Mouse (Mus musculus) small intestine, adult 2 months (tissue): ENCODE measurements around the gene Rhobtb3. TPM values are rescaled to one million over a fixed set of nuclear protein-coding genes. Genes with fewer than 3 reads are reported as not detected.
"Not testable (repeated sequence)": the region's sequence is repeated elsewhere in the genome, so short reads cannot be mapped to it uniquely, and the experiment has no call there.

Experiments used
- H3K27ac ChIP-seq: fragments of 200-500 bp; 2 replicates; pipeline ENCODE4 v1.5.1; 2012; ENCODE audit warnings: low read depth, low read length, control low read depth, inconsistent platforms; ENCODE audit not compliant: insufficient read depth
- H3K27me3 ChIP-seq: fragments of 200-500 bp; 2 replicates; pipeline ENCODE4 v1.6.1; 2012; ENCODE audit warnings: mild to moderate bottlenecking, moderate library complexity, low read length, inconsistent platforms; ENCODE audit not compliant: control insufficient read depth, insufficient read depth
- H3K36me3 ChIP-seq: fragments of 200-500 bp; 2 replicates; pipeline ENCODE4 v1.6.1; 2012; ENCODE audit warnings: mild to moderate bottlenecking, low read length, control low read depth, inconsistent platforms; ENCODE audit not compliant: control insufficient read depth, insufficient read depth
- H3K4me1 ChIP-seq: fragments of 200-500 bp; 2 replicates; pipeline ENCODE4 v1.6.1; 2012; ENCODE audit warnings: low read length, inconsistent platforms, mixed read lengths; ENCODE audit not compliant: control insufficient read depth, insufficient read depth, insufficient read length
- H3K4me3 ChIP-seq: fragments of 200-500 bp; 2 replicates; pipeline ENCODE4 v1.5.1; 2012; ENCODE audit warnings: low read depth, mild to moderate bottlenecking, control low read depth, inconsistent platforms, low read length, moderate library complexity
- CTCF ChIP-seq: fragments of 200-500 bp; IDR thresholded peaks from 2 replicates; pipeline ENCODE4 v1.5.1; 2012; ENCODE audit warnings: low read depth, mild to moderate bottlenecking, control low read depth, inconsistent platforms, low read length, moderate library complexity, mixed read lengths; ENCODE audit not compliant: insufficient replicate concordance, insufficient read length; ENCODE audit errors: extremely low read depth
- POLR2A ChIP-seq: fragments of 200-500 bp; IDR thresholded peaks from 2 replicates; pipeline ENCODE4 v1.6.1; 2012; ENCODE audit warnings: low read depth, mild to moderate bottlenecking, control low read depth, inconsistent platforms, low read length, moderate library complexity
- WGBS: fragments of 180-500 bp; shearing (Covaris S2); methylation state at CpG from one replicate; pipeline ENCODE4 v1.1.7; 2018; 5-methylcytosine and 5-hydroxymethylcytosine counted together
- polyA plus RNA-seq: library from polyadenylated mRNA; depleted of rRNA; stranded (reverse); fragments of >200 nt; gene quantifications from 2 replicates; pipeline ENCODE4 v1.2.3, GENCODE M21; 2012

The Rhobtb3 gene
- polyA plus RNA-seq, 1 experiment = 3.9 TPM

DNA sequence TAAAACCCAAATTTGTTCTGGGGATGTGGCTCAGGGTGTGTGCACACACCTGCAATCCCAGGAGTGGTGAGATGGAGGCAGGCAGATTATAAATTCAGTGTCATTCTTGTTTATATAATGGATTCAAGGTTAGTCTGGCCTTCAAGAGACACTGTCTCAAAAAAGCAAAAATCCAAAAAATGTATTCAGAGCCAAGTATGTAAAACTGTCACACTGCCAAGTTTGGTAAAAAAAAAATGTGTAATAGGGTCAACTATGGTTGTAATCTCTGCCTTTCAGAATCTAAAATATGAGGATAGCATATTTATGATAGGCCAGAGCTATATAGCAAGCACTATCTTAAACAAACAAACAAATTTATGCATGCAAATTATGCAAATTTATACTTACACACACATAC, 15.8 kb downstream of the Rhobtb3 start:
- no peaks in the 10 kb centered on the region for H3K27me3 ChIP-seq
- H3K36me3 ChIP-seq = no peaks in the 10 kb centered on the region; the same call in 1 of the 2 replicates
- H3K27ac ChIP-seq = no peak overlapping the region
- H3K4me3 ChIP-seq = no peak overlapping the region
- no peaks in the 10 kb centered on the region for H3K4me1 ChIP-seq
- TF ChIP-seq POLR2A (no peak), CTCF (no peak)

DNA sequence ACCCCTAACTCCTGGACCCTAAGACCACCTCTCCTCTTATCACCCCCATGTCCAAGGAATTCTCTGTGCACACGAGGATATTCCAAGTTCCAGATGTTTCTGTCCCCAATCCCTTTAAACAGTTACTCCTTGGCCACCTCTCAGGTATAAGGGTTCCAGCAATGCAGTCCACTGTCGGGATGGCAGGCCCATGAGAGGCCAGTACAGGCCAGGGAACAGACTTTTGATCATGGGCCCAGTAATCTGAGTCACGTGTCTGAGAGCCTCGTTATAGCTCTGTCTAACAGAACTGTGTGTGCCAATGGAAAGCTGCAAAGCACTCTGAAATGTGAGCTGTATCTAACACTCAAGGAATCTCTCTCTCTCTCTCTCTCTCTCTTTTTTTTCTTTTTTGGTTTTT, 29.6 kb downstream of the Rhobtb3 start:
- Histone ChIP-seq H3K36me3 (peaks cover 2% of the 10 kb centered on the region; the same call in 1 of the 2 replicates), H3K27ac (no peak overlapping the region), H3K4me1 (no peaks in the 10 kb centered on the region), H3K4me3 (no peak overlapping the region), H3K27me3 (no peaks in the 10 kb centered on the region)
- TF ChIP-seq POLR2A (no peak), CTCF (no peak)
- WGBS = 68% methylated on average over 4 of the region's 4 CpGs

DNA sequence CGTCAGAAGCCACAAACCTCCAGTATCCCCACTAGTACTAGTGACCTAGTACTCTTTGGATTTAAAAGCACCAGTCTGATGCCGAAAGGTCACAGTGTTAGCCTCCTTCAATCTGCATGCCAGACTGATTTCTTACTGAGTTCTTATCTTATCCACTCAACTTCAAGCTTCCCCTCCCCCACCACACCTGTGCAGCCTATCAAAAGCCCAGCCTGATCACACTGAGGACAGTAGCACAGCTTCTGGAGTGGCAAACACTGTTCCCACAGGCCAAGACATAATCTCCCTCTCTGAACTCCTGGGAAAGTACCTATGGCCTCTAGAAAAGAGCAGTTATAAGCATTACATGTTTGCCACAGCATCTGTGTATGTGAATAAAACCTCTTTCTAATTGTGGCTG, 35.5 kb downstream of the Rhobtb3 start:
- Histone ChIP-seq H3K27me3 (no peaks in the 10 kb centered on the region), H3K36me3 (no peaks in the 10 kb centered on the region; the same call in 1 of the 2 replicates), H3K4me1 (no peaks in the 10 kb centered on the region), H3K27ac (no peak overlapping the region), H3K4me3 (no peak overlapping the region)
- 65% methylated on average over 2 of the region's 2 CpGs for WGBS
- TF ChIP-seq CTCF (no peak), POLR2A (no peak)

DNA sequence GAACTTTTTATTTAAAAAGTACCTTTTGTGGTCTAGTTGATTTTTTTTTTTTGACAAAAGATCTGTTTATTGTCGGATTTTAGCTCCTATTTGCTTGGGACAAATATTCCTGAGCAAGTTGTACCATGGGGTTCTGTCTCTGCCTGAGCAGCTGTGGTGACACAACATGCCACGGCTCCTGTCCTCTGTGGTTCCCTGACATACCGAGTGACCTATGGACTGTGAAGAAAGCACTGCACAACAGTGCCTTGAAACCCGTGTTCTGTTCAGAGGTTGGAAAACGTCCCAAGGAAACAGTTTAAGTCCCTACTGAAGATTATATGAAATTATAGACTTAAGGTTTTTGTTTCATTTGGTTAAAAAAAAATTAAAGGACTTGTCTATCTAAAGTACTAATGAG, 36.6 kb downstream of the Rhobtb3 start:
- Histone ChIP-seq H3K27me3 (no peaks in the 10 kb centered on the region), H3K36me3 (no peaks in the 10 kb centered on the region), H3K27ac (no peak overlapping the region), H3K4me1 (no peaks in the 10 kb centered on the region), H3K4me3 (no peak overlapping the region)
- WGBS = 46% methylated on average over 5 of the region's 5 CpGs
- TF ChIP-seq CTCF (no peak), POLR2A (no peak)

DNA sequence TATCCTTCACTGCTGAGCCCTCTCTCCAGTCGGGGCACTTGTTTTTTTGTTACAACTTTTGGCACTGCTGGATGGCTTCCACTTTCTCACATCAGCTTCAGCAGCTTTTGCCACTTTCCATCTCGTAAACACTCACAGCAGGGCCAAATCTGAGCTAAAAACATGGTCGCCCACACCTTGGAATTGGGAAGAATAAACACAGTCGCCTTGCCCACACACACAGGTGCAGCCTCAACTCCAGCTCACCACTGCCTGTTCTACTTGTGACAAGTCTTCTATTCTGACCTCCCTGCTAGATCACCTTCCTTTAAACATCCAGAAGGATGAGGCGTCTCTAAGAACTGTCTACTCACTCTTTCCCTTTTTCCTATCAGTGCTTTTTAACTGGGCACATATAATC, 39.1 kb downstream of the Rhobtb3 start:
- Histone ChIP-seq H3K27ac (no peak overlapping the region), H3K27me3 (no peaks in the 10 kb centered on the region), H3K36me3 (no peaks in the 10 kb centered on the region), H3K4me3 (no peak overlapping the region), H3K4me1 (no peaks in the 10 kb centered on the region)
- no peak for TF ChIP-seq POLR2A
- no peak for TF ChIP-seq CTCF
- WGBS = 88% methylated on average over 5 of the region's 5 CpGs

DNA sequence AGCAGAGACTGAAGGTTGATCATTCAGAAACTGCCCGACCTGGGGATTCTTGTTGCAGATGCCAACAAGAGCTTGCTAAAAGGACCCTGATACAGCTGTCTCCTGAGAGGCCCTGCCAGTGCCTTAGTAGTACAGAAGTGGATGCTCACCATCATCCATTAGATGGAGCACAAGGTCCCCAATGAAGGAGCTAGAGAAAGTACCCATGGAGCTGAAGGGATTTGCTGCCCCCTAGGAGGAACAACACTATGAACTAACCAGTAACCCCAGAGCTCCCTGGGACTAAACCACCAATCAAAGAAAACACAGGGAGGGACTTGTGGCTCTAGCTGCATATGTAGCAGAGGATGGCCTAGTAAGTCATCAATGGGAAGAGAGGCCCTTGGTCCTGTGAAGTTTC, 42.8 kb downstream of the Rhobtb3 start:
- WGBS = 93% methylated on average over 1 of the region's 1 CpGs

DNA sequence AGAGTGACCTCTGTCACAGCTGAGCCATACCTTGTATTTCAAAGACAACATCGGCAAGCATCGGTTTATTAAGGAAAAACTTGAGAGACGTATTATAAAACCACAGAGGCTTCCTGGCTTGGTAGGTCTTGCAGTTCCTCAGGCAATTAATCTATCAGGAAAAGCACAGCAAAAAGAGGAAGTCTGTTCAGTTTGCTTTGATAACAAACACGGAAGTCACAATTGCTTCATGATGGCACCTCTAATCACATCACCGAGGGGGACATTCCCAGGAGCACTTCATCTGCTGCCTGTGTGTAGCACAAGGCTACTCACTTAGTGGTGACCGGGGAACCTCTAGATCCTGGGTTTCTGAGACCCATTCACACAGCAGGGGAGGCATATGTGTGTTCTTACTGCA, 50.8 kb downstream of the Rhobtb3 start:
- Histone ChIP-seq H3K4me3 (no peak overlapping the region), H3K27me3 (no peaks in the 10 kb centered on the region), H3K36me3 (no peaks in the 10 kb centered on the region), H3K27ac (no peak overlapping the region), H3K4me1 (no peaks in the 10 kb centered on the region)
- WGBS = 60% methylated on average over 6 of the region's 6 CpGs
- TF ChIP-seq POLR2A = no peak
- TF ChIP-seq CTCF = no peak

More for the DNA sequence above, 42.8 kb downstream of the Rhobtb3 start:
- not testable (repeated sequence) for H3K27me3 ChIP-seq, H3K4me1 ChIP-seq, H3K4me3 ChIP-seq, H3K27ac ChIP-seq, H3K36me3 ChIP-seq

DNA sequence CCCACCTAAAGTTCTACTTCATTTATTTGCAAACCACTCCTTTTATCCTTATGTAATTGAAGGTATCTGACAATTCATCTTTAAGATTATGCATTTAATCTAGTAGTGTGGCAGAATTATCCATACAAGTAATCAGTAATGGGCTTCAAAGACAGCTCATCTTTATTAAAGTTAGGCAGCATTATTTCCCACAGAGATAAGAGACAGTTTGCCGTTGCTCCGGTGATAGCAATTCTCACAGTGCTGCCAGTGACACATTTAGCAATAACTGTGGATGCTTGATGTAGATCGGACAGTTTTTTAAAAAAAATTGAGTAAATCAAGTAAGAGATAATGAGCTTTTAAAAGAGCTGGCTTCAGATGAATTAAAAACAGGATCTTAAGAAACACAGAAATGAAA, 51.4 kb downstream of the Rhobtb3 start:
- Histone ChIP-seq H3K27me3 (no peaks in the 10 kb centered on the region), H3K27ac (no peak overlapping the region), H3K4me1 (no peaks in the 10 kb centered on the region), H3K36me3 (no peaks in the 10 kb centered on the region), H3K4me3 (no peak overlapping the region)
- TF ChIP-seq POLR2A (no peak), CTCF (no peak)
- 83% methylated on average over 3 of the region's 3 CpGs for WGBS
